Mouse (Mus musculus) CD4-positive helper T cell, adult 2 months (primary cell): Measurements from ENCODE around the gene Crls1.

Experiments used
- DNase-seq: peaks from one replicate; pipeline ENCODE4 v3.0.0-alpha.2; 2012; ENCODE audit warnings: low read depth, missing footprints, low spot score

The Crls1 gene

DNA sequence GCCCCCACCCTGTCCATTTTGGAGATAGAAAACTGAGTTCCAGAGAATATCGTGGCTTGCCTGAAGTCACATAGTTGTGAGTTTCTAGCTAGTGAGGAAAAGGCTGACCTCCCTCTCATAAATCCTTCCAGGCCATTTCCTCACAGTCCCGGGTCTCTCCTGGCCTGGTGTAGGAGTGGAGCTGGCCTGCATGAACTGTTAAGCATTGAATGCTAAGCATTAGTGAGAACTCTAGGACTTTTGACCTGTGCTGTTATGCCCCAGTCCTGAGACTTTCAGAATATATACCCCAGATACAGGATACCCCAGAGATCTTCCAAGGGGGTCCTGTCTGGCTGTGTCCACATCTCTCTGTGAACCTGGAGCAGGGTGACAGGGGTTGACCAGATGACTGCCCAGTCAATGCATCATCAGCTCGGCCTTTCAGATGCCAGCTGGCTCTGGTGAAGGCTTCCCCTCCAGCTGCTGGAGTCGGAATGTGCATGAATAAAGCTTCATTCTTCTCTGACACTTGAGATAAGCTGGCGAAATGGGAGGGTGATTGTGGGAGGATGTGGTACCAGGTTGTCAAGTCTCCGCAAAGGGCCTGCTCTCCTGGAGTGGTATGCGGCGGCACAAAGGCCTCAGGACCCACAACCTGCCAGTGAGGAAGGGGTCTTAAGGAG, 38.0 kb downstream of the Crls1 start:
- no peak for DNase-seq

DNA sequence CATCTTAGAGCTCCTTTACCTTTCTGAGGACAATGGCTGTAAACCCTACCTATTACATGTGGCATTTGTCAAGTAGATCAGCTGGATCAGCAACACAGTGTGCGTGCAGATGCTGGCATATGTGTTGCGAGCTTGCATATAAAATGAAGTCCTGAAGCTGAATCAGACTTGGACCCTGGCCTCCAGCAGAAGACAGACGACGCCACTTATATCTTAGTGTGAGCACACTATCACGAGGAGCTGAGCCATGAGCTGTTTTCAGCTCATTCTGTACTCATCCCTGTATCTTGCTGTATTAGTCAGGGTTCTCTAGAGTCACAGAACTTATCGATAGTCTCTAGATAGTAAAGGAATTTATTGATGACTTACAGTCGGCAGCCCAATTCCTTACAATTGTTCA, 38.8 kb downstream of the Crls1 start:
- DNase-seq, result no peak

DNA sequence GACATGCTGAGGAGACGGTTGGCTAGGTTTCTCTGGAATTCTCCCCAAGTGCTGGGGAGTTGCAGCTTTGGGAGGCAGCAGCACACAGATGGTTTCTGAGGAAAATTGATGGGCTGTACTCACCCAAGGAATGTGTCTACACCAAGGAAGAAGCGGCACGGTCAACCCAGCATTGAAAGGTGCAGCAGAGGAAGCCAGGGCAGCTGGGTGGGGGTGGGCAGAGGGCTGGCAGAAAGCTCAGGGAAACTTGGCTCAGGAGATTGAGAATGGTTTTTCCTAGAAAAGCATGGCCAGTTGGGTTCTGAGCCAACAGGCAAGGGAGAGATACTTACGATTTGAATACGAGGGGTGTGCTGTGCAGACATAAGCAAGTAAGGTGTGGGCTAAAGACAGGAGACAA, 47.4 kb downstream of the Crls1 start:
- DNase-seq, result no peak

DNA sequence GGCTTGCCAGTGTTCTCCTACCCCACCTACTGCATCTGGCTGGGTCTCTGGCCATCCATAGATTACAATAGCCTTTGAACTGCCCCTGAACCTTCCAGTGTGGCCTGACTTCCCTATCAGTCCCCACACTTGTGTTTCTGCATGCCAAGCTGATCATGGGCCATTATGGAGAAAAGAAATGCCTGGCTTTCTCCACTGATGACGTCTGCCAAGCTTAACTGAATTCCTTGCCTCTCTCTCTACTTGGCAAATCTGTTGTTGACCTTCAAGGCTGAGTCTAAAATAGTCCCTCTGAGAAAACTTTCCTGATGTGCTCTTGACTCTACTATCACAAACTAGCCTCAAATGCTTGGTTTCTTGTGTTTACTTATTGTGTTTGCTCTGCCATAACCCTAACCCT, 51.7 kb downstream of the Crls1 start:
- no peak for DNase-seq

DNA sequence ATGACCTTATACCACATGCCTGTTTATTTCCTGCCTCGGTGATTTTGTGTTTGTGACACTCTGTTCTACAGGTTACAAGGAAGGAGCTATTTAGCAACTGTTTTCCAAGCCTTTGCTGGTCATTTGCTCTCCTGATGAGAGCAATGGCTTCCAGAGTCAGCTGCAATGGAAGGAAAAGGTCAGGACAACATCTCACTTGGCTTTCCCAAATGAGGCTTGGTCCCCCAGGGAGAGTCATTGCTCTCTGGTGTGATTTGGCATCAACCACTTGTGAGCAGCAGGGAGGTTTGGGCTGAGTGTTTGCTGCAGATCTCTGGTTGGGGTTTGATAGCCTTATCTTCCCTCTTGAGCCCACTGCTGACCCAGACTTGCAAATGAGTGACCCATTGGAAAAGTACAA, 54.1 kb downstream of the Crls1 start:
- DNase-seq, result no peak

DNA sequence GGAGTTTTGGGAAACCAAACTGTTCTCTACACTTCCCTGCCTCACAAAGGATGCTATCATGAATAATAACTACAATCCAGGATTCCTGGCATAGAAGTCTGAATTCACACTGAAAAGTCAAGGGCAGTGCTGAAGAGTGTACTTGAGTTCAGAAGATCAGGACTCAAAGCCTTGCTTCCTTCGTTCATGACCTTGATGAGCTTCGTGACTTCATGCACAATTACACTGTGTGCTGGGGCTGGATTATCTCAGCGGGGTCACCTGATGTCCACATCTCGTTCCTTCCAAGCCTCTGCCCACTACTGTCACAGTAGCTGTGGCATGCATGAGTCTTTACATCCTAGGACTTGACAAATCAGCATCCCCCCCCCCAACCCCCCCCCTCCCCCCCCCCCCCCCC, 55.2 kb downstream of the Crls1 start:
- DNase-seq, result no peak

DNA sequence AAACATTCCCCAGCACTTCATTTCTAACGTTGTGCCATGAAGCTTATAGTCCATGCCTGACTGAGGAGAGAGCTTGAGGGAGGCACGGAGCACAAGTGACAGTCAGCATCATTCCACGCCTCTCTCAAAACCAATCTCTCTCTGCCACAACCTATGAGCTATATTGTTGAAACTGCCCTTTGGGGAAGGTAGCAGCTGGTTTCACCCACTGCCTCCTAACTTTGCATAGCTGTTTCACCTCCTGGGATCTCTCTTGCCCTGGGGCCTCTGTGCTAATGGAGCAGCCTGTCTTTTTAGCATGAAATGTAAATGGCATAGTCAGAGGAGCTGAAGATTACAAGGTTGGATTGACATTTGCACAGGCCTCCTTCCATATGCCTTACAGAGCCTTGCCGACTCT, 55.6 kb downstream of the Crls1 start:
- DNase-seq, result no peak

DNA sequence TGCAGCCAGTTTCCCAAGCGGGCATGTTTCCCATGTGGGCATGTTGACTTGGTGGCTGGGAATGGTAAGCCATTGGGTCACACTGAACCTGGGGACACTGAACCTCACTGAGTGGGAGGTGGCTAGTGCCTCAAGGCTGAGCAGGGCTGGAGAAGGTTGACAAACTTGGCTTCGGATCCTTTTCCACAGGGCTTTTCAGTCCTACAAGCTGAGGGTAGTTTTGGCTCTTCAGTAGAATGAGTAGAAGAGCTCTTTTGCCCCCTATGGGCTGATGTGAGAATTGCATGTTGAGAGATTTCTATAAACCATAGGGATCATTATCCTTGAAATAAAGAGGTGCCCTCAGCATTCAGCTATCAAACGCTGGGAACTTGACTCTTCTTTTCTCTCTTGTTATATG, 57.0 kb downstream of the Crls1 start:
- DNase-seq, result peak; percentile 52

DNA sequence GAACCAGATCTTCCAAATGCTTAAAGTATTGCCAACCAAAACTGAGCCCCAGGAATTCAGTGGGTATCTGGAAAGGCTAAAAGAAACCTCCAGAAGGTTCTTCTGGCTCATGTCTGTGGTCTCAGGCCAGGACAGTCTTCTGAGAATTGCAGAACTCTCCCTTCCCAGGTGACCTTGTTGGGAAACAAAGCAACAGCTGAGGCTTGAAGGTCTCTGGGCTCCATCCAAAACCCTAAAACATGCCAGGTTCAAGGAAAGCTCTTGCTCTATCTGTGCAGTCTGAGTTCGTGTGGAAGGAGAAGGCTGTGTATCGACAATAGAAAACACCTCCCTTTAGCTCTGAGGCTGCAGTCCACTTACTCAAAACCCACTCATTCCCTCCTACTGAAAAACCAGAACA, 58.5 kb downstream of the Crls1 start:
- no peak for DNase-seq

DNA sequence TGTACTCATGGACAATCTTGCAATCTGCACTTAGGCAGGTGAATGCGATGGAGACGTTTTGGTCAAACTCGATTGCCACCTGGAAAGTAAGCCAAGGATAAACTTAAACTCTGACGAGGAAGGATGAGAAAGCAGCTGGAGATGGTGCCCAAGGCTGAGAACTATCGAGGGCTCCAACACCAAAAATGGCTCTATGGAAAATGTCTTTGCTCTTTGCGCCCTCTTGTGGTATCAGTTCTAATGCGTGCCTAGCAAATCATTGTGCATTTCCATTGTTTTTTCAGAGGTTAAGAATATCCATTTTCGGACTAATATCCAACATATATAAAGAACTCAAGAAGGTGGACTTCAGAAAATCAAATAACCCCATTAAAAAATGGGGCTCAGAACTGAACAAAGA, 60.3 kb downstream of the Crls1 start:
- peak; percentile 45 for DNase-seq

DNA sequence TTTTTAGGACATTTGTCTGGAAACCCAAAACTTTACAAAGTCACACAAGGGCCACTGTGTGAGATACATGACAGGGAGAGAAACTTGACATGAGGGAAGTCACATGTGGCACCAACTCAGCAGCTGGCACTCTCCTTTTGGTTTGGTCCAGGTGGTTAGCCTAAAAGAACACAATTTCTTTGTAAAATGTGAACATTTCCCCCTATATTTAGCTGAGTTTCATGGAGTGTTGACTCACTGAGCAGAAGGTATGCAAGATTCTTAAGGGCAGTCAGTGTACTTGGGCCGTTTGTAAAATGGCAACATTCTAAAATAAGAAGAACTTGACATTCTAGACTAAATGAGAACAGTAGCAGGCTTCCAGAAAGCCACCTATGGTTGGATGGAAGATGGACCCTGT, 68.3 kb downstream of the Crls1 start:
- DNase-seq, result no peak
